Mouse (Mus musculus) heart, embryonic 16.5 days (tissue): Measurements from ENCODE around the gene Gm4969. TPM values are rescaled to one million over a fixed set of nuclear protein-coding genes. Genes with fewer than 3 reads are reported as not detected.

ENCODE experiments used
- ATAC-seq: fragments of 200-750 bp; cut with Nextera tagmentation; replicated peaks from 2 replicates; pipeline ENCODE4 v1.8.0; 2017; ENCODE audit warnings: moderate number of reproducible peaks; ENCODE audit not compliant: insufficient read depth, low FRiP score; ENCODE audit errors: extremely low read depth
- H3K27ac ChIP-seq: fragments of 300-500 bp; sonication (generic); 2 replicates; pipeline ENCODE4 v1.5.1; 2014; ENCODE audit warnings: mild to moderate bottlenecking, low read length, control low read depth, moderate library complexity
- H3K27me3 ChIP-seq: fragments of 300-500 bp; sonication (generic); 2 replicates; pipeline ENCODE4 v1.6.1; 2014; ENCODE audit warnings: low read length, mixed read lengths; ENCODE audit not compliant: control insufficient read depth, insufficient read depth
- H3K36me3 ChIP-seq: fragments of 300-500 bp; sonication (generic); 2 replicates; pipeline ENCODE4 v1.6.1; 2014; ENCODE audit not compliant: control insufficient read depth, insufficient read depth
- H3K4me1 ChIP-seq: fragments of 300-500 bp; sonication (generic); 2 replicates; pipeline ENCODE4 v1.6.1; 2014; ENCODE audit warnings: low read length, mixed read lengths; ENCODE audit not compliant: control insufficient read depth, insufficient read depth
- H3K4me2 ChIP-seq: fragments of 300-500 bp; sonication (generic); 2 replicates; pipeline ENCODE4 v1.6.1; 2014; ENCODE audit warnings: low read depth, mild to moderate bottlenecking, control low read depth, low read length
- H3K4me3 ChIP-seq: fragments of 300-500 bp; sonication (generic); 2 replicates; pipeline ENCODE4 v1.5.1; 2014; ENCODE audit warnings: mild to moderate bottlenecking, control low read depth, low read length
- H3K9ac ChIP-seq: fragments of 300-500 bp; sonication (generic); 2 replicates; pipeline ENCODE4 v1.6.1; 2014; ENCODE audit warnings: low read length, control low read depth
- H3K9me3 ChIP-seq: fragments of 300-500 bp; sonication (generic); replicated peaks from 2 replicates; pipeline ENCODE4 v1.6.1; 2016; ENCODE audit warnings: low read length; ENCODE audit not compliant: control insufficient read depth
- WGBS: fragments of 180-500 bp; shearing (Covaris S2); extraction: QIAGEN DNeasy Blood & Tissue Kit; methylation state at CpG from one replicate; pipeline ENCODE4 v1.1.7; 2014; 5-methylcytosine and 5-hydroxymethylcytosine counted together
- polyA plus RNA-seq: library from polyadenylated mRNA; unstranded; fragments of >200 nt; fragmentation: Nextera tagmentation; extraction: Ambion mirVana; gene quantifications from 2 replicates; pipeline ENCODE4 v1.2.1, GENCODE M21; 2015

Gene Gm4969
- 0.38 and 0.64 TPM in 2 replicates for polyA plus RNA-seq

GRCm38 (mm10) chr7:19118028-19118771 lies at the start of gene Gm4969:
Gene Gm4969 (minus strand): TSS chr7:19118368.
- H3K36me3 ChIP-seq, result no peaks in the 10 kb centered on the region
- WGBS, result 19% methylated on average over 60 of the region's 64 CpGs
- H3K27ac ChIP-seq, result no peak within 1 kb of the TSS
- no peaks in the 10 kb centered on the region for H3K27me3 ChIP-seq
- peak; percentile 23; the same call in 1 of the 2 replicates for ATAC-seq
- H3K9me3 ChIP-seq, result peaks cover 7% of the 10 kb centered on the region
- no peak within 1 kb of the TSS for H3K9ac ChIP-seq
- H3K4me1 ChIP-seq, result peaks cover 16% of the 10 kb centered on the region
- H3K4me2 ChIP-seq, result peak within 1 kb of the TSS; percentile 58
- H3K4me3 ChIP-seq, result peak within 1 kb of the TSS; percentile 39

GRCm38 (mm10) chr7:19166990-19167389 lies 48.8 kb upstream of the Gm4969 start:
- Histone ChIP-seq H3K9ac (no peak overlapping the region), H3K27me3 (no peaks in the 10 kb centered on the region), H3K4me2 (no peak overlapping the region), H3K27ac (peak overlapping the region; percentile 95), H3K36me3 (0 out of 2 replicates have a peak, but pooled peaks cover 4% of the 10 kb centered on the region), H3K4me1 (peaks cover 50% of the 10 kb centered on the region), H3K4me3 (no peak overlapping the region), H3K9me3 (0 out of 2 replicates have a peak, but pooled peaks cover 5% of the 10 kb centered on the region)
- 82% methylated on average over 3 of the region's 3 CpGs for WGBS
- ATAC-seq, result no peak

- peak; percentile 85 for ATAC-seq
Measured at GRCm38 (mm10) chr7:19165656-19166423, 47.7 kb upstream of the Gm4969 start, which contains the start of gene Gipr. Gene Gipr (minus strand): TSS chr7:19166127.

GRCm38 (mm10) chr7:19164978-19165377 lies 46.8 kb upstream of the Gm4969 start:
- 0 out of 2 replicates have a peak, but pooled peaks cover 4% of the 10 kb centered on the region for H3K36me3 ChIP-seq
- H3K27ac ChIP-seq, result peak overlapping the region; percentile 95
- no peaks in the 10 kb centered on the region for H3K27me3 ChIP-seq
- H3K9ac ChIP-seq, result peak overlapping the region; percentile 75
- 0 out of 2 replicates have a peak, but pooled peaks cover 5% of the 10 kb centered on the region for H3K9me3 ChIP-seq
- peaks cover 41% of the 10 kb centered on the region for H3K4me1 ChIP-seq
- H3K4me2 ChIP-seq, result peak overlapping the region; percentile 62
- 1% methylated on average over 13 of the region's 13 CpGs for WGBS
- peak overlapping the region; percentile 50 for H3K4me3 ChIP-seq
- peak; percentile 38 for ATAC-seq

More at GRCm38 (mm10) chr7:19165656-19166423, 47.7 kb upstream of the Gm4969 start, which contains the start of gene Gipr:
- Histone ChIP-seq H3K27ac (peak within 1 kb of the TSS; percentile 95), H3K4me2 (peak within 1 kb of the TSS; percentile 62), H3K36me3 (0 out of 2 replicates have a peak, but pooled peaks cover 4% of the 10 kb centered on the region), H3K27me3 (no peaks in the 10 kb centered on the region), H3K9ac (peak within 1 kb of the TSS; percentile 75), H3K4me3 (peak within 1 kb of the TSS; percentile 50), H3K4me1 (peaks cover 43% of the 10 kb centered on the region), H3K9me3 (0 out of 2 replicates have a peak, but pooled peaks cover 5% of the 10 kb centered on the region)
- 7% methylated on average over 14 of the region's 14 CpGs for WGBS

GRCm38 (mm10) chr7:19164189-19164588 lies 46.0 kb upstream of the Gm4969 start:
- H3K27ac ChIP-seq, result no peak overlapping the region
- peak overlapping the region; percentile 75 for H3K9ac ChIP-seq
- H3K9me3 ChIP-seq, result 0 out of 2 replicates have a peak, but pooled peaks cover 5% of the 10 kb centered on the region
- H3K4me2 ChIP-seq, result peak overlapping the region; percentile 62
- peaks cover 6% of the 10 kb centered on the region for H3K27me3 ChIP-seq
- WGBS, result 5% methylated on average over 6 of the region's 6 CpGs
- ATAC-seq, result peak; percentile 8; the same call in 1 of the 2 replicates
- H3K4me3 ChIP-seq, result peak overlapping the region; percentile 50
- H3K4me1 ChIP-seq, result peaks cover 36% of the 10 kb centered on the region
- 0 out of 2 replicates have a peak, but pooled peaks cover 4% of the 10 kb centered on the region for H3K36me3 ChIP-seq

- Histone ChIP-seq H3K4me2 (peak overlapping the region; percentile 62), H3K27me3 (peaks cover 6% of the 10 kb centered on the region), H3K9me3 (0 out of 2 replicates have a peak, but pooled peaks cover 5% of the 10 kb centered on the region), H3K27ac (no peak overlapping the region), H3K4me1 (peaks cover 35% of the 10 kb centered on the region), H3K4me3 (peak overlapping the region; percentile 50), H3K9ac (0 out of 2 replicates have a peak overlapping the region, but pooled peaks have one; percentile 3), H3K36me3 (0 out of 2 replicates have a peak, but pooled peaks cover 4% of the 10 kb centered on the region)
- no peak for ATAC-seq
- 35% methylated on average over 12 of the region's 12 CpGs for WGBS
Measured at GRCm38 (mm10) chr7:19163752-19164151, 45.6 kb upstream of the Gm4969 start.

GRCm38 (mm10) chr7:19162928-19163327 lies 44.8 kb upstream of the Gm4969 start:
- Histone ChIP-seq H3K27ac (no peak overlapping the region), H3K4me1 (peaks cover 30% of the 10 kb centered on the region), H3K4me3 (no peak overlapping the region), H3K9me3 (0 out of 2 replicates have a peak, but pooled peaks cover 5% of the 10 kb centered on the region), H3K9ac (no peak overlapping the region), H3K27me3 (peaks cover 6% of the 10 kb centered on the region), H3K36me3 (0 out of 2 replicates have a peak, but pooled peaks cover 4% of the 10 kb centered on the region), H3K4me2 (no peak overlapping the region)
- ATAC-seq, result no peak
- 72% methylated on average over 7 of the region's 7 CpGs for WGBS

- Histone ChIP-seq H3K9me3 (no peaks in the 10 kb centered on the region), H3K36me3 (0 out of 2 replicates have a peak, but pooled peaks cover 4% of the 10 kb centered on the region), H3K9ac (peak overlapping the region; percentile 61), H3K4me1 (peaks cover 27% of the 10 kb centered on the region), H3K4me3 (peak overlapping the region; percentile 36), H3K27ac (no peak overlapping the region), H3K4me2 (peak overlapping the region; percentile 66), H3K27me3 (peaks cover 6% of the 10 kb centered on the region)
- WGBS, result under 1% methylated on average over 20 of the region's 20 CpGs
- no peak for ATAC-seq
Measured at GRCm38 (mm10) chr7:19160115-19160514, 41.9 kb upstream of the Gm4969 start.
